Mouse (Mus musculus) olfactory bulb, adult 2 months (tissue): ENCODE measurements at regions not wholly inside any gene's neighbourhood (a gene's known extent, or its start where the extent isn't known, plus 50 kb on each side); places are given as distances from the start of the nearest gene placed in this dataset.

ENCODE experiments used
- CTCF ChIP-seq: fragments of 200-500 bp; IDR thresholded peaks from 2 replicates; pipeline ENCODE4 v1.5.1; 2012; ENCODE audit warnings: low read depth, mild to moderate bottlenecking, low read length, moderate library complexity; ENCODE audit not compliant: insufficient read depth
- POLR2A ChIP-seq: fragments of 200-500 bp; IDR thresholded peaks from 2 replicates; pipeline ENCODE4 v1.6.1; 2012; ENCODE audit warnings: mild to moderate bottlenecking, low read depth, low read length, moderate library complexity; ENCODE audit not compliant: insufficient read depth

GRCm38 (mm10) chr2:51439047-51439446, 188.3 kb upstream of the Tas2r134 start:
- TF ChIP-seq CTCF: no peak
- no peak for TF ChIP-seq POLR2A
